Mouse (Mus musculus): ENCODE measurements around the gene Wdr70.

The Wdr70 gene

DNA sequence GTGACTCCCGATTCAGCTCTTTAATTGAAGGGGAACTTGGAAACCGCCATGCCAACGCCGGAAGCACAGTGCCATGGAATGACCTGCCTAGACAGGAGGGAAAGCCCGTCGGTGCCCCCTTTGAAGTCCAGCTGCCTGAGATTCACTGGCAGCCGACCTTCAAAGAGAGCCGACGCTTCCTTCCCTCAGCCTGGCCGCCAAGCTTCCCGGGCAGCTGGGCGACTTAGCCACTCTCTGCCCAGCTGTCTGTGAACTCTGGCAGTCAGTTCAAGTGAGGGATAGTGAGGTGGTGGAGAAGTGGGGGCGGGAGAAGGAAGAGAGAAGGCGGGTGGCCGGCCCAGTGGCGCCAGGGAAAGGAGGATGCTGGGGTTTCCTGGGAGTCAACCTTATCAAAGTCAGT, 164.9 kb downstream of the Wdr70 start:
- no peak for DNase-seq (ENCODE audit: low read depth, low spot score)

DNA sequence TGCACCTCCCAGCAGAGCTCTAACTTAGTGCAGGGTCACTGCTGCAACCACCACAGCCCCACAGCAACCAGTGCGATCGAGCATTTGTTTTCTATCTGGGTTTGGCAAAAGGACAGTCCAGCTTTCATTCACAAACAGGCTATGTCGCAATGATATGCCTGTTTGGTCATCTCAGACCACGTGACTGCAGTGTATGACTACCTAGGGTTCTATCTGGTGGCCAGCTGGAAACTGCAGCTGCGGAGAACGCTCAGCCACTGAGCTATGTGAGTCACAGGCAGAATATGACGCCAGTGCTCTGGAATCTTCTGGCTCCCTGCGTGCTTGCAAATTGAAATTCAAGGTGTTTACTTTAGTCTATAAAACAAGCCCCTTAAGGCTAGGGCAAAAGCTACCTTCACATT, 167.4 kb downstream of the Wdr70 start:
- DNase-seq (ENCODE audit: low read depth, low spot score) = peak; percentile 43

DNA sequence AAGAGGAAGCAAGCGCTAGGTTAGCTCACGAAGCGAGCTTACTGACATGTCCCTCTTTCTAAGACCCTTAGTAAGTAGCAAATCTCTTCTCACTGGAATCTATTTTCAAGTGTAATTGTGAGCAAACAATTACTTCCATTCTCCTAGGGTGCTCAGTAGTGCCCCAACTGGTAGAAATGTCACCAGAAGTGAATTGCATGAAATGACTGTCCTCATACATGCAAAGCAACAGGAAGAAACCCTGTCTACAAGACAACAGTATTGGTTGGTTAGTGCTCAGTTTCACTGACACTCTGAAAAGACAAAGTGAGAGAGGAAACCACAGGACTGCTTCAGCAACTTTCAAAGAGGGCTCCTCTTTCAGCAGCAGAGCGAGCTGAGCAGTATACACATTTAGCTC, 173.6 kb downstream of the Wdr70 start:
- no peak for DNase-seq (ENCODE audit: low read depth, low spot score)

DNA sequence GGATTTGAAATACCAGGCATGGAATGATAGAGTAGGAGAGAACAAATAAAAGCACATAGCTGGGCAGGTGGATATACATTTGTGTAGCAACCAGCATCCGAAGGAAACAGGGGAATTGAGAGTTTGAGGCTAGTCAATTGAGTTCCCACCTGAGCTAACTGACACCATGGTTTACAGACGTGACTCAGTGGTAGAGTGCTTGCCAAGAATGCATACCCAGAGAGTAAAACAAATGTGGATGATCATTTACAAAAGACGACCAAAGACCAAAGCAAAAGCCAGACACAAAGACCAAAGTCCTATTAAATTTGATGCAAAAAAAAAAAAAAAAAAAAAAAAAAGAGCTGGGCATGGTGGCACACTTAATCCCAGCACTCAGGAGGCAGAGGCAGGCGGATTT, 175.7 kb downstream of the Wdr70 start:
- DNase-seq (ENCODE audit: low read depth, low spot score) = no peak

DNA sequence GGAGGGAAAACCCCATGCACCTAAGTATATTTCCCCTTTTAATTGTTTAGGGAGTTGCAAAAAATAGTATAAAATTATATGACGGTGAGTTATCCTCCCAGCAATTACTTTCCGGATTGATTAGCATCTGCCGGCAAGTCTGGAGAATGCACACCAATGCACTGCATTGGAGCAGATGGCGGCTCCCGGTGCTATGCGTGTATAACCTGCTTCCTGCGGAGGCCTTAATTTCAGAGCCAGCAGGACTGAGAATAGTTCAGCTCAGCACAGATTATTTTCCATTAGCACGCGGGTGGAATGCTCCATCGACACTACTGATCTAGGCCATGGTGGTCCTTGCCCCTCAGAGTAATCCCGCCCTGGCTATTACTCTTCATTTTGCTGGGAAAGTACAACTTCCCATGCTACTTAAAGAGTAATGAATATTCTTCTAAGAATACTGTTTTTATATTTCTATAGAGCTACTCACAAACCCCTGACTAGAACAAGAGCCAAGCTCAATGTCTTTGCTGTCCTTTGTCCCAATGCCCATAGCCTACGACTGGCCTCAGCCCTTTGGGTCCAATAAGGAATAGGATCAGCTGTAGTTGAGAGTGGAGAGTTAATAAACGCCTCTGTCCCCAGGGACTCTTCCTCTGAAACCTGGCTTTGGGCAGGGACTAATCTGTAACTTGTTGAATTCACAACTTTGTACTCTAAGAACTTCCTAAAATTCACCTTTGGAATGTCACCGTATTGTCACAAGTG, 176.5 kb downstream of the Wdr70 start:
- DNase-seq (ENCODE audit: low read depth, low spot score) = no peak

DNA sequence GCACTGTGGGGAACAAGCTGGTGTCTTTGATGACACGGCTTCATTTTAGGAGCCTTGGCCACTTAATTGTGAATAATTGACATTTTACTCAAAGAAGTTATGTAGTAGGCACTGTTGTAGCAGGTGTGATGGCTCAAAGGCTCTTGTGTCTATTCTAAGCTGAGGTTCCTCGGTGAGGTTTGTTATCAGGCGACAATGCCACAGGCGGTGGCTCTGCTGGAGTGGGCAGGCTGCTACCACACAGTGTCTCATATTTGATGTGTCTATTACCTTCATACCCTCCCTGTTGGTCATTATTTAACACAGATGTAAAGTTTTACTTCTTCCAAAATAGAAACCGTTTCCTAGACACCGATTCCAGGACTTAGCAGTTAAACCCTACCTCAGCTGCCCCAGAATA, 177.9 kb downstream of the Wdr70 start:
- no peak for DNase-seq (ENCODE audit: low read depth, low spot score)

DNA sequence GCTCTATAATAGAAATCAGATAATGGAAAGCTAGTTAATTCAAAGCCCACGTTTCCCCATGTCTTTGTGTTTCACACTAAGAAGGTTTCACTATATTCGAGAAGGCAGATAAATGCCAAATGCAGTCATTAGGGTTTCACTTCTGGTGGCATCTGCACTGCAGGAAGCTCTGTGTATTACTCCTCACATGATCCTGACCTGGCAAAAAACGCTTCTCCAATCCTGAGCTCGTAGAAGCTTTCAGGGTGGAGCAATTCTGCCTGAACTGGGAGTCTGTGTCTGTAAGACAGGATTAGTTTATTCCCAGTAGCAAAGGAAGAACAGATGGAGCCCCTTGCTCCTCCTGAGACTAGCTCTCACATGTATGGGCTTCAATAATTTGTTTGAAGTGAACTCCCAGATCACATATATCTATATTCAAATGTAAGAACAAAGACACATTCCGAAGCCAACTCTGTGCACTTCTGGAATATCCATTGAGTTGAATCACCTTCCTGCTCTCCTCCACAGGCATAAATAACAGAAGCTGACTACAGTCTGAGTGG, 192.4 kb downstream of the Wdr70 start:
- DNase-seq (ENCODE audit: low read depth, low spot score) = no peak

DNA sequence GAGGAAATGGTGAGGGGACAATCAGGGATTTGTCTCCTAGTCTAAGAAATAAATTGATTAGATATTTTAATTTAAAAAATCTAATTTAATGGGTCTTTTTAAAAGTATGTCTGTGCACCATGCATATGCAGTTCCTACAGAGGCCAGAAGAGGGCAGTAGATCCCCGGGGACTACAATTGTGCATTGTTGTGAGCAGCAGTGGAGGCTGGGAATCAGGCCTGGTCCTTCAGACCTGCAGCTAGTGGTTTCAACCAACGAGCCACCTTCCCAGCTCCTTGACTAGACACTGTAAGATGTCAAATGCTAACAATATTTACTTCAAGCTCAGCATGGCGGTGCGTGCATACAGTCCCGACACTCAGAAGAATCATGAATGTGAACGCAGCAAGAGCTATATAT, 199.7 kb downstream of the Wdr70 start:
- DNase-seq (ENCODE audit: low read depth, low spot score) = no peak

DNA sequence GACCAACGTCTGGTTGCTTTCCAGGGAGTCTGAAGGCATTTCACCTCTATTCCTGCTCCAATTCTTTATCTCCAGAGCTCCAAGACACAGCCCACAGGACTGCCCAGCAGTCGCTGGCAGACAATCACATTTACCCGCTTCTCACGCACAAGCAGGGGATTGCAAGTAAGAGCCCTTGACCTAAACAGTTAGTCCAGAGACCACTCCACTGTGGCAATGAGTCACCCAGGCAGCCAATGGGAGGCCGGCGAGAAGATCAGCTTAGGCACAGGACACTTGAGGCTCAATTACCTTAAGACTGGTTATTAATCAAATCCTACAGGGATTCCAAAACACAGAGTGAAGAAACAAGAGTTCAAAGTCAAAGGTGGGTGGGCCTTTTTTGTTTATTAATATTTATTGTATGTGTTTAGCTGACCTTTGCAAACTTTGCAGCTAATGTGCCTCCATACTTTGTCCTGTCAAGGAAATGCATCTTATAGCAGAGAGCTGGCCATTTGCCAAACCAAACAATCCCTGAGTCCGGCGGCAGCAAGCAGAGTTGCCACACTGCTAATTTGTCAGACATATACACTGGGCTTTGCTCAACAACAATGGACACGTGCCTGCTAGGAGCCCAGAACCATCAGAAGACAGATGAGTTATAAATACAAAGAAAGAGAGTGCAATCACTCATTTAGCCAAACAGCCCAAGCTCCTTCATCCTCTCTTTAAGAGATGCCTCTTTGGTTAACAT, 207.3 kb downstream of the Wdr70 start:
- no peak for DNase-seq (ENCODE audit: low read depth, low spot score)

DNA sequence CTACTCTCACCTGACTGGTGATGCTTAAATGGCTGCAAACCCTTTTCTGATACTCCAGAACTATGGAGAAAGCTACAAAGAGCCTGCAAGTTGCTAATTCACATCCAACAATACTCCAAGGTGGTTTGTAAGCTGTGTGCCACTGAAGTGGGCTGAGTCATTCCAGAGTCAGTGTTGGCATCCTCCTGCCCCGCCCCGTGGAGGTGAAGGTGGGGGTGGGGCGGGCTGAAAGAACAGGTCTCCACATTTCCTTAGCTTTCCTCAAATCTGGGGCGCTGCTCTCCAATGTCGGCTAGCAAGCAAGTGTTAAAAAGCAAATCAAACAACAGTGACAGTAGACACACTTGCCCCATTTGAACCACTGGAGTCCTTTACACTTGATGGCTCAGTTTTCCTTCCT, 208.7 kb downstream of the Wdr70 start:
- no peak for DNase-seq (ENCODE audit: low read depth, low spot score)

DNA sequence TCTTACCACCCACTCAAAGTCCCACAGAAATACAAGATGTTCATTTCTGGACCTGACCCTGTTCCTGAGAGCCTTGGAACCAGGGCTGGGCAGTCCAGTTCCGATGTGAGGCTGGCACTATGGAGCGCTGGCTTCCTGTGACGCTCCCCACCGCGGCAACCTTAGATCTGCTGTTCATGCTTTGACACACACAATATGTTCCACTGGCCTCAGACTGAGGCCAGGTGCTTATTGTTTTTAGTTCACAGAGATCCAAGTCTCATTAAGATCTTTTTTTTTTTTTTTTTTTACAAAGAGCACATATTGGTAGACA, 209.7 kb downstream of the Wdr70 start:
- no peak for DNase-seq (ENCODE audit: low read depth, low spot score)

DNA sequence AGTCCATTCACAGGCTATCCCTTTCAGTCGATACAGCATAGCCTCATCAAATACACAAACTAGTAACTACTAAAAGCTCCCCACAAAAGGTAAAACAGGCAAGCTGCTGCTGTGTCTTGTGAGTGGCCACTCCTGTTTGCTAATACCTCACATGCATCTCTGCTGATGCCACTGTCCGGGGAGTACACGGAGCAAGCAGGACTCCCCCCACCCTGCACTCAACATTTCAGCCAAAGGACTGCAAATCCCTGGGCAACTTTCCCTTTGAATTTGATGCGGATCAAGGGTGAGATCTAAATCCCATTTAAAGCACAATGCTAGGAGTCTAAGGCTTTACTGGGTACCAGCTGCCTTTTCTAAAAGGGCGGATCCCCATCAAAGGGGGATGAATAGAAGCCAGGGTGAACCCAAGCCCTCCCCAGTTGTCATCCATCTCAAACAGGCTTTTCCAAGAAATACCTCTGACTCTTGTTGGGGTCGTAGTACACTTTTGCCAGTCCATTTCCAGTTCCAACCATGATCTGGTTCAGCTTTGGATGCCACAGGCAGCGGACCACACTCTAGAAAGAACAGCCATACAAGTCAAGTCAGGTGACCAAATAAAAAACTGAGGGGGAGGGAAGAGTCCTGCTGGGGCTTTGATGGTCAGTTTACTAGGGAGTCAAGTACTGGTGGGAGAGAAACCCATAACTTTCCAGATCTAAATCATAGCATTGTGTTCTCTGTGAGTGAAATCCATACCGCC, 210.2 kb downstream of the Wdr70 start:
- DNase-seq (ENCODE audit: low read depth, low spot score) = no peak

DNA sequence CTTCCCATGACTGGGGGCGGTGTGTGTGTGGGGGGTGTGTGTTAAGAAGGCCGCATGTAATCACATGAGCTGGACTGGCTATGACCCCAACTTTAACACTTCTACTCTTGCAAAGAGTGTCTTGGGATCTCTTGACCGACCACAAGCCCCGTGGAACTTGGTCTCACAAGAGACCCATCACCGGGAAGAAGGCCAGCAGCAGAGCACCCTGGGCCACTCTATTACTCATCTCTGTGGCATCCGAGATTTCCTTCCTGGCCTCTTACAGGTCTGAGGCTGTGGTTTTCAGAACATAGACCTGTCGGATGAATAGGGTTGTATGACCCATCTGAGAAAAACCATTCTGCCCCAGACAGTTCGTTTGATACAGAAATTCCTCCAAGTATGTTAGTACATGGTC, 212.4 kb downstream of the Wdr70 start:
- no peak for DNase-seq (ENCODE audit: low read depth, low spot score)

DNA sequence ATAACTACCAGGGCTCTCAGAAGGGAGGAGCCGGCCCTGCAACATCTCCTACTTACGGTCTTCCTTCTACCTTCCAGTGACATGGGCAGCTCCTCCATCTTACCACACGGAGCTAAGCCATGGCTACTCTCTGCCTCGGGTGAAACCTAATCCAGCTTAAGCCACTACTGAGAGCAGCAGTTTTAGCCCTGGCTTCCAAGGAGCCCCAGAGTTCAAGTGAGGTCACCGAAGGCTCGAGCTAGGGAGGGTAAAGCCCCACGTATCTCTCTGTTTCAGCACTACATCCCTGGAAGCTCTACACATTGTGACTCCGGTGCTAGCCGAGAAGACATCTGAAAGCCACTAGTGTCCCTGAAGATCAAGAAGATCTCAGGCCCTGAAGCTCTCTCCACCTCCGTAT, 213.9 kb downstream of the Wdr70 start:
- DNase-seq (ENCODE audit: low read depth, low spot score) = no peak

DNA sequence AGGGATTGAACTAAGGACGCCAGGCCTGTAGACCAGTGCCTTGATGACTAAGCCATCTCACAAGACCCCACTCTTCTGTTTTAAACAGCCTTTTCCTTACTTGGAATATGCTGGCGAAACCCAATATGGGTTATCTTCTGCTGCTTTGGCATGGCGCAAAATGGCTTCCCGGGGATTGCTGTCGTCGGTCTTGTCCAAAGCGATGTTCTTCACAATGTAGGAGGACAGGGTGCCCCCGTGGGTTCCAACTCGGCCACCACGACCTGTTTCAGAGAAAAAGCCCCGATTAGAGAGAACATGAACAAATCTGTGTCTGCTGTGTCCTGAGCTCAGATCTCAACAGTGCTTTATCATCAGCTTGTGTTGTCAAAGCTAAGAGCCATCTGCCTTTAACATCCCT, 214.8 kb downstream of the Wdr70 start:
- DNase-seq (ENCODE audit: low read depth, low spot score) = no peak

DNA sequence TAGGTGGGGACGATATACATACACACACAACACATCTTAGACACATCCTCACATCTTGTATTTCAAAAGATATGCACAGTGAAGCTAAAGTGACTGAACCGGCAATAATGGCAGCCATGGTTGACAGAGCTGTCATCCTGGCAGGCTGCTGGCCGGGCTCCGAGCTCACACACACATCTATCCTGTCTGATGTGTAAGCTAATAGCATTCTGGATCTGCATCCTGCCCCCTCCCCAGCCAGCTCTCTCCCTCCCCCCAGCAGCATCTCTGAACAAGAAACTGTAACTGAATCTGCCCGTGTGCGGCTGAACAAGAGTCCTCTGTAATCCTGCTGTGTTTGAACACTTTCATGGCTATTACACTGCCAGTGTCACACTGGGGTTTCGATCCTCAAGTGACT, 219.1 kb downstream of the Wdr70 start:
- no peak for DNase-seq (ENCODE audit: low read depth, low spot score)

DNA sequence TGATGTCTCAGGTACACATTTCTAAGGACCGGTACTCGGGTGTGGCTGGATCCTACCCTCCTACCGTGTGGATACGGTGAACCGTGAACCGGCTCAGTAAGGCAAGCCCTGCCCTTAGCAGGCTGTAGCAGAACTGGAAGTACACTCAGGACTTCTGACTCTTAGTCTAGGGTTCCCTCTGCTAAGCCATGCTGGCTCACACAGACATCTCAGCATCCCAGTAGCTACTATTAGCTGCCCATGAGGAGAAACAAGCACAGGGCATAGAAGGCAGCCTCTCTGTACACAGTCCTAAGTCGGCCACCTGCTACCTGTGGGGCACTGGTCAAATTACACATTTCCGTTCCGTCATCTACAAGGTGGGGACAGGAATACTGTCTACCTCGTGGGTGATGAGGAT, 220.1 kb downstream of the Wdr70 start:
- no peak for DNase-seq (ENCODE audit: low read depth, low spot score)

DNA sequence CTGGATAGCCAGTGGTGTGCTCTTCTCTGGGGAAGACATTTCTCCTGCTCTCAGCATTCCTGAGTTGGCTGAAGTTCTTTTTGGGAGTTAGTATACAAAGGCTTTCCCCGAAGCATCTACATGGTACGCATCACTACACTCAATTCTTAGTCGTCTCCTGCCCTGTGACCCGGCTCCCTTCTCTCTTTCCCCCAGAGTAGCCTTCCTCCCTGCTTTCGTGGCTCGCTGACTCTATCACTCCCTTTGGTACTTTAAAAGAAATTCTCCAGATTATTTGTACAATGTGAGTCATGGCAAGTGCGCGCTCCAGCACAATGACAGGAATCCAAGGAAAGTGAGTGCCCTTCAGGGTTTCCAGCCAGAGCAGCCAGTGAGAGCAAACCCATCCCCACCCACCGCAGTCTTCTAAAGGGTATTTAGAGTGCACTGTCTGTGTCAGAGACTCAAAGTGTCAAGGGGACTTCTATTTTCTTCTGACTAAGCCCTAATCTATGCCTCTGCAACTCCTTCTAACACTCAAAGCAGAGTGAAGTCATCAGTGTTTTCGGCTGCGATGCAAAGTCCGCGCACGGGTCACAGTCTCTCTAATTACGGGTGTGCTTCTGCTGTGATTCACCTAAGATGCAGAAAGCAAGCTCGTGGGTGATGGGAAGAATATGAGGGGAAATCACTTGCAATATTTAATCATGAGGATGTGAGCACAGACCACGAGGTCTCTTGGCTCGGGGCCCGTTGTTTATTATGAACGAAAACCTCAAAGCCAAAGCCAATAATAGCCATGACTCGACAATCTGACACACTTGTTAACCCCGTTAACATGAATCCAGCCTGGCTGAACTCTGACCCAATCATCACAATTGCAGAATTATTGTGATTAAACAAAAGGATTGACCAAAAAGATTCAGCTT, 221.2 kb downstream of the Wdr70 start:
- DNase-seq (ENCODE audit: low read depth, low spot score) = no peak

DNA sequence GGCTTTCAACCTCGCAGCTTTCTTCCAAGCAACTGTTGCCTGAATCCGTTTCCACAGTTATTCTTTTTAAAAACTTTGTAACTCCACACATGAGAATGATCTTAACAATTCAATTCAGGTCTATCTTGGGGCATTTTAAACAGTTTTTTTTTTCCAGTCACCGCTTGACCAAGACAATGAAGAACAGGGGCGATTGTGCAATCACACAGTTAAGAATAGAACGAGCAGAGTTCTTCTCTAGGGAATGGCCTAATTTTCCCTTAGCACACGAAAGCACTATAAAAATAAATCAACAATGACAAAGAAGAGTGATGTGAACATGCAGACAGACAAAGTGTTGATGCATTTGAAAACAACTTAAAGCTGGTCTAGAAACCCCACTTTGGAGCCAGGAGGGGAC, 223.1 kb downstream of the Wdr70 start:
- DNase-seq (ENCODE audit: low read depth, low spot score) = no peak

DNA sequence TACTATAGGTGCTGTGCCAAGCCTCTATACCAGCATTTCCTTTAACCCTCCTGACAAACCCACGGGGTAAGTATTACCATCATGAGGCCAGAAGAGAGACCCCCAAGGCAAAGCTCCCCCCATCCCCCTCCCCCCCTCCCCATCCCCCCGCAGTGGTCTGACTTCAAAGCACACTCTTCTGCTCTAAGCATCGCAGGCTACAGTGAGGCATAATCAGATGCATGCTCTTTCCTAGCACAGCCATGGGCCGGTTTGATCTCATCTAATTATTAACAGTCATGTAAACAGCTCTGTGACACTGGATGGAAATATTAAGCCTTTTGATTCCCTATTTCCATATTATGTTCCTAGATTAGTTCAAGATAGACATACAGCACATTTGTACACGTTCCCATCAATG, 226.5 kb downstream of the Wdr70 start:
- DNase-seq (ENCODE audit: low read depth, low spot score) = no peak

DNA sequence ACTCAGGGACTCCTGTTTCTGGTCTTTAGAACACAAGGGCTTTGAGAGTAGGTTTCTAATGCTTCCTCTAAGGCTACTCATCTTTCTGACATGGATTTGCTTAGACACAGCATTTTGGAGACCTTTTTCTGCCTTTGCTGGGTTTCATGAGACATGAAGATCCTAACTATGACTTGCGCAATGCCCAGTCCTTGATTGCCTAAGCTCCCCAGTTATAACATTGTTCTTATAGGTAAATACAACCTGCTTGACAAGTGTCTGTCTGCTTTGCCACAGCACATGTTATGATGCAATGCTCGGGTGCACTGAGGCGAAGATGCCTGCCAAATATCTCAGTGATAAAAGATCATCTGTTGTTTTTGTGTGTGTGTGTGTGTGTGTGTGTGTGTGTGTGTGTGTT, 233.7 kb downstream of the Wdr70 start:
- no peak for DNase-seq (ENCODE audit: low read depth, low spot score)

DNA sequence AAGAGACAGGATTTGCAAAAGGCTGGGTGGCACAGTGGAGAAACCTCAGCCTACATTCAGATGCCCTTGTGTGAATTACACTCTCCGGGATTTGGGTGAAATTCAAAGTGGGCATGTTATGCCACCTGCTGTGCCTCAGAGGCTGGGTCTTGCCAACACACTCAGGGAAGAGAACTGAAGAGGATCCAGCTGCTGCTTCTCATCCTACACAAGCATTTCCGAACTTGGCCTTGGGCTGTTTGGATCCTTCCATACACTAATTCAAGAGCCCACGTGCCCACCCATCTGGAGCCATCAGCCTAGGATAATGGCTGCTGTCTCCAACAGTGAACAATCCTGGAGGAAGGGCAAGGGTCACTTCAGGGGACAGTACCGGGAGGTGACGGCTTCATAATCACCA, 235.7 kb downstream of the Wdr70 start:
- peak; percentile 27 for DNase-seq (ENCODE audit: low read depth, low spot score)

Data from telencephalon, adult 2 months (tissue).